Mouse (Mus musculus) heart, embryonic 16.5 days (tissue): Measurements from ENCODE around the gene Ankfy1. TPM values are rescaled to one million over a fixed set of nuclear protein-coding genes. Genes with fewer than 3 reads are reported as not detected.
"Not testable (repeated sequence)": the region's sequence is repeated elsewhere in the genome, so short reads cannot be mapped to it uniquely, and the experiment has no call there.

Source experiments
- ATAC-seq: fragments of 200-750 bp; cut with Nextera tagmentation; replicated peaks from 2 replicates; pipeline ENCODE4 v1.8.0; 2017; ENCODE audit warnings: moderate number of reproducible peaks; ENCODE audit not compliant: insufficient read depth, low FRiP score; ENCODE audit errors: extremely low read depth
- H3K27ac ChIP-seq: fragments of 300-500 bp; sonication (generic); 2 replicates; pipeline ENCODE4 v1.5.1; 2014; ENCODE audit warnings: mild to moderate bottlenecking, low read length, control low read depth, moderate library complexity
- H3K27me3 ChIP-seq: fragments of 300-500 bp; sonication (generic); 2 replicates; pipeline ENCODE4 v1.6.1; 2014; ENCODE audit warnings: low read length, mixed read lengths; ENCODE audit not compliant: control insufficient read depth, insufficient read depth
- H3K36me3 ChIP-seq: fragments of 300-500 bp; sonication (generic); 2 replicates; pipeline ENCODE4 v1.6.1; 2014; ENCODE audit not compliant: control insufficient read depth, insufficient read depth
- H3K4me1 ChIP-seq: fragments of 300-500 bp; sonication (generic); 2 replicates; pipeline ENCODE4 v1.6.1; 2014; ENCODE audit warnings: low read length, mixed read lengths; ENCODE audit not compliant: control insufficient read depth, insufficient read depth
- H3K4me2 ChIP-seq: fragments of 300-500 bp; sonication (generic); 2 replicates; pipeline ENCODE4 v1.6.1; 2014; ENCODE audit warnings: low read depth, mild to moderate bottlenecking, control low read depth, low read length
- H3K4me3 ChIP-seq: fragments of 300-500 bp; sonication (generic); 2 replicates; pipeline ENCODE4 v1.5.1; 2014; ENCODE audit warnings: mild to moderate bottlenecking, control low read depth, low read length
- H3K9ac ChIP-seq: fragments of 300-500 bp; sonication (generic); 2 replicates; pipeline ENCODE4 v1.6.1; 2014; ENCODE audit warnings: low read length, control low read depth
- H3K9me3 ChIP-seq: fragments of 300-500 bp; sonication (generic); replicated peaks from 2 replicates; pipeline ENCODE4 v1.6.1; 2016; ENCODE audit warnings: low read length; ENCODE audit not compliant: control insufficient read depth
- WGBS: fragments of 180-500 bp; shearing (Covaris S2); extraction: QIAGEN DNeasy Blood & Tissue Kit; methylation state at CpG from one replicate; pipeline ENCODE4 v1.1.7; 2014; 5-methylcytosine and 5-hydroxymethylcytosine counted together
- polyA plus RNA-seq: library from polyadenylated mRNA; unstranded; fragments of >200 nt; fragmentation: Nextera tagmentation; extraction: Ambion mirVana; gene quantifications from 2 replicates; pipeline ENCODE4 v1.2.1, GENCODE M21; 2015

Ankfy1 gene
- polyA plus RNA-seq, 1 experiment from 2014 or later = 16.1 TPM

- 70% methylated on average over 3 of the region's 3 CpGs for WGBS
- Histone ChIP-seq H3K4me1 (peaks cover 12% of the 10 kb centered on the region), H3K4me2 (no peak overlapping the region), H3K4me3 (no peak overlapping the region), H3K9ac (no peak overlapping the region), H3K36me3 (peaks cover 40% of the 10 kb centered on the region), H3K27me3 (no peaks in the 10 kb centered on the region), H3K27ac (no peak overlapping the region), H3K9me3 (no peaks in the 10 kb centered on the region)
- ATAC-seq = no peak
Observed at GRCm38 (mm10) chr11:72733736-72734135, 43.9 kb downstream of the Ankfy1 start.

GRCm38 (mm10) chr11:72734840-72735518 is 45.2 kb downstream of the Ankfy1 start:
- peaks cover 30% of the 10 kb centered on the region for H3K36me3 ChIP-seq
- H3K27me3 ChIP-seq = no peaks in the 10 kb centered on the region
- H3K4me1 ChIP-seq = peaks cover 12% of the 10 kb centered on the region
- 53% methylated on average over 4 of the region's 4 CpGs for WGBS
- H3K4me3 ChIP-seq = no peak overlapping the region
- peak overlapping the region; percentile 63 for H3K27ac ChIP-seq
- H3K9me3 ChIP-seq = no peaks in the 10 kb centered on the region
- no peak overlapping the region for H3K4me2 ChIP-seq
- ATAC-seq = peak; percentile 61
- H3K9ac ChIP-seq = no peak overlapping the region

GRCm38 (mm10) chr11:72735519-72735860 is 45.7 kb downstream of the Ankfy1 start:
- peaks cover 30% of the 10 kb centered on the region for H3K36me3 ChIP-seq
- no peaks in the 10 kb centered on the region for H3K9me3 ChIP-seq
- H3K4me2 ChIP-seq = no peak overlapping the region
- 76% methylated on average over 2 of the region's 2 CpGs for WGBS
- H3K27me3 ChIP-seq = no peaks in the 10 kb centered on the region
- no peak overlapping the region for H3K9ac ChIP-seq
- H3K27ac ChIP-seq = peak overlapping the region; percentile 37
- no peak overlapping the region for H3K4me3 ChIP-seq
- no peak for ATAC-seq
- peaks cover 12% of the 10 kb centered on the region for H3K4me1 ChIP-seq

- Histone ChIP-seq H3K9me3 (no peaks in the 10 kb centered on the region), H3K27ac (peak overlapping the region; percentile 66), H3K27me3 (no peaks in the 10 kb centered on the region), H3K4me2 (no peak overlapping the region), H3K36me3 (peaks cover 27% of the 10 kb centered on the region), H3K9ac (no peak overlapping the region), H3K4me3 (no peak overlapping the region), H3K4me1 (peaks cover 12% of the 10 kb centered on the region)
- ATAC-seq = peak; percentile 80
- WGBS = 23% methylated on average over 1 of the region's 1 CpGs
Observed at GRCm38 (mm10) chr11:72736320-72736719, 46.5 kb downstream of the Ankfy1 start.

- ATAC-seq, H3K4me2 ChIP-seq, H3K27me3 ChIP-seq, H3K4me3 ChIP-seq, H3K27ac ChIP-seq, H3K9ac ChIP-seq, H3K9me3 ChIP-seq: not testable (repeated sequence)
- WGBS = 92% methylated on average over 5 of the region's 5 CpGs
- H3K36me3 ChIP-seq = peaks cover 19% of the 10 kb centered on the region
- H3K4me1 ChIP-seq = peaks cover 12% of the 10 kb centered on the region
Observed at GRCm38 (mm10) chr11:72737517-72737916, 47.7 kb downstream of the Ankfy1 start.

- H3K4me2 ChIP-seq = no peak overlapping the region
- 73% methylated on average over 1 of the region's 1 CpGs for WGBS
- H3K36me3 ChIP-seq = peaks cover 20% of the 10 kb centered on the region
- H3K4me3 ChIP-seq = no peak overlapping the region
- no peak overlapping the region for H3K27ac ChIP-seq
- no peaks in the 10 kb centered on the region for H3K9me3 ChIP-seq
- no peak overlapping the region for H3K9ac ChIP-seq
- no peak for ATAC-seq
- peaks cover 12% of the 10 kb centered on the region for H3K4me1 ChIP-seq
- no peaks in the 10 kb centered on the region for H3K27me3 ChIP-seq
Observed at GRCm38 (mm10) chr11:72739048-72739447, 49.2 kb downstream of the Ankfy1 start.

GRCm38 (mm10) chr11:72751956-72752355 is 62.1 kb downstream of the Ankfy1 start:
- H3K9ac ChIP-seq = no peak overlapping the region
- H3K27ac ChIP-seq = no peak overlapping the region
- no peak for ATAC-seq
- H3K27me3 ChIP-seq = no peaks in the 10 kb centered on the region
- no peak overlapping the region for H3K4me2 ChIP-seq
- no peaks in the 10 kb centered on the region for H3K9me3 ChIP-seq
- WGBS = 25% methylated on average over 2 of the region's 2 CpGs
- peaks cover 68% of the 10 kb centered on the region for H3K36me3 ChIP-seq
- H3K4me1 ChIP-seq = no peaks in the 10 kb centered on the region
- no peak overlapping the region for H3K4me3 ChIP-seq

GRCm38 (mm10) chr11:72758316-72758715 is 68.5 kb downstream of the Ankfy1 start:
- Histone ChIP-seq H3K4me2 (no peak overlapping the region), H3K4me3 (no peak overlapping the region), H3K36me3 (peaks cover 75% of the 10 kb centered on the region), H3K9ac (no peak overlapping the region), H3K4me1 (no peaks in the 10 kb centered on the region), H3K9me3 (no peaks in the 10 kb centered on the region), H3K27ac (no peak overlapping the region), H3K27me3 (no peaks in the 10 kb centered on the region)
- no peak for ATAC-seq
- WGBS = 95% methylated on average over 5 of the region's 5 CpGs

- WGBS = 83% methylated on average over 6 of the region's 6 CpGs
Observed at GRCm38 (mm10) chr11:72759581-72759980, 69.8 kb downstream of the Ankfy1 start.

More at GRCm38 (mm10) chr11:72759581-72759980, 69.8 kb downstream of the Ankfy1 start:
- Histone ChIP-seq H3K27ac (no peak overlapping the region), H3K27me3 (no peaks in the 10 kb centered on the region), H3K4me3 (no peak overlapping the region), H3K4me1 (no peaks in the 10 kb centered on the region), H3K9me3 (no peaks in the 10 kb centered on the region), H3K9ac (no peak overlapping the region), H3K36me3 (peaks cover 73% of the 10 kb centered on the region), H3K4me2 (no peak overlapping the region)
- no peak for ATAC-seq
